Mouse (Mus musculus): Measurements from ENCODE around the gene Nemp2. TPM values are rescaled to one million over a fixed set of nuclear protein-coding genes. Genes with fewer than 3 reads are reported as not detected.

Nemp2 gene
- polyA plus RNA-seq, 1 experiment from 2014 or later, result 7.4 TPM

DNA sequence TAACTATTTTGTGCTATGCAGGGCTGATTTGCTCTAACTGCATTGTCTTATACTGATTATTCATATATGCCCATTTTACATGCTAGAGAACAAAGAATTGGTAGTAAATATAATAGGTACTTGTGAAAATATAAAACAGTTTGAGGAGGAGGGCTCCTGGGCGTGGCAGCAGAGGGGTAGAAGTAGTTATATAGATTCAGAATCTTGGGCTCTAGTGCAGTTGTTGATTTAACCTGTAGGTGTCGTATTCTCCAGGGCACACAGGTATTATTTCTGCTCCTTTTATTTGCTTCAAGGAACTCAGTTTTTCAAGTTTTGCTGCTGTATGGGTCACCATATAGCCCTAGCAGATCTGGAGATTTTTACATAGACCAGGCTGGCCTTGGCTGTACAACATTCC lies 1.1 kb downstream of the Nemp2 start:
- ATAC-seq (ENCODE audit: insufficient read depth, low FRiP score, low read depth), result no peak
- 47% methylated on average over 2 of the region's 2 CpGs for WGBS
- peak overlapping the region; percentile 75 for H3K4me3 ChIP-seq (replicated peaks)

GRCm38 (mm10) chr1:52634251-52634650 lies 3.7 kb downstream of the Nemp2 start:
- H3K27ac ChIP-seq, result no peak overlapping the region
- 0 out of 2 replicates have a peak, but pooled peaks cover 4% of the 10 kb centered on the region for H3K4me1 ChIP-seq
- no peaks in the 10 kb centered on the region for H3K27me3 ChIP-seq (replicated peaks)
- no peak overlapping the region for H3K4me2 ChIP-seq
- no peak overlapping the region for H3K4me3 ChIP-seq (replicated peaks)
- no peak overlapping the region for H3K9ac ChIP-seq
- WGBS, result 82% methylated on average over 6 of the region's 6 CpGs
- H3K36me3 ChIP-seq, result 0 out of 2 replicates have a peak, but pooled peaks cover 5% of the 10 kb centered on the region
- no peaks in the 10 kb centered on the region for H3K9me3 ChIP-seq
- no peak for ATAC-seq (ENCODE audit: insufficient read depth, low FRiP score, low read depth)

More for the DNA sequence above, 1.1 kb downstream of the Nemp2 start:
- Histone ChIP-seq H3K27ac (no peak overlapping the region), H3K9me3 (no peaks in the 10 kb centered on the region), H3K4me2 (peak overlapping the region; percentile 50), H3K4me1 (0 out of 2 replicates have a peak, but pooled peaks cover 4% of the 10 kb centered on the region), H3K36me3 (0 out of 2 replicates have a peak, but pooled peaks cover 5% of the 10 kb centered on the region), H3K9ac (no peak overlapping the region), H3K27me3 (replicated peaks) (no peaks in the 10 kb centered on the region)

GRCm38 (mm10) chr1:52635932-52636331 lies 5.4 kb downstream of the Nemp2 start:
- 93% methylated on average over 3 of the region's 3 CpGs for WGBS
- 0 out of 2 replicates have a peak, but pooled peaks cover 4% of the 10 kb centered on the region for H3K4me1 ChIP-seq
- no peak overlapping the region for H3K9ac ChIP-seq
- no peak for ATAC-seq (ENCODE audit: insufficient read depth, low FRiP score, low read depth)
- no peaks in the 10 kb centered on the region for H3K27me3 ChIP-seq (replicated peaks)
- H3K27ac ChIP-seq, result no peak overlapping the region
- H3K36me3 ChIP-seq, result 0 out of 2 replicates have a peak, but pooled peaks cover 5% of the 10 kb centered on the region
- no peaks in the 10 kb centered on the region for H3K9me3 ChIP-seq
- H3K4me3 ChIP-seq (replicated peaks), result no peak overlapping the region
- no peak overlapping the region for H3K4me2 ChIP-seq

DNA sequence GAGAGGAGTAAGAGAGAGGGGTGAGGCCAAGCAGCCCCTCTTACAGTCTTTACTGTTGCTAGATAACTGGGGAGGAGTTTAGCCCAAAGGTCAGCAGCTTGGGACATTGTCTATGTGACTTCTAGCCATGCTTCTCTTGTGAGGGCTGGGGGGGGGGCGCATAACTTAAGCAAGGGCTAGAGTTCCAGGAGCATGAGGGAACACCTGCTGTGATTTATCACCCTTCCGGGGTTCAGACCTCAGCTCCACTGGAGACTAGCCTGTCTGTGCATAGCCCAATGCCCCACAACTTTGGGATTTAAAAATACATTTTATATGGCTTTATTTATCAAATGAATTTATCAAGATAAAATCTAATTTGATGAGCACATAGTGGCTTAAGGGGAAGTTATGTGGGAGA lies 7.6 kb downstream of the Nemp2 start:
- Histone ChIP-seq H3K9me3 (no peaks in the 10 kb centered on the region), H3K36me3 (0 out of 2 replicates have a peak, but pooled peaks cover 5% of the 10 kb centered on the region), H3K9ac (no peak overlapping the region), H3K27me3 (replicated peaks) (no peaks in the 10 kb centered on the region), H3K4me1 (no peaks in the 10 kb centered on the region), H3K4me2 (no peak overlapping the region), H3K27ac (no peak overlapping the region), H3K4me3 (replicated peaks) (no peak overlapping the region)
- ATAC-seq (ENCODE audit: insufficient read depth, low FRiP score, low read depth), result no peak
- WGBS, result 81% methylated on average over 2 of the region's 2 CpGs

DNA sequence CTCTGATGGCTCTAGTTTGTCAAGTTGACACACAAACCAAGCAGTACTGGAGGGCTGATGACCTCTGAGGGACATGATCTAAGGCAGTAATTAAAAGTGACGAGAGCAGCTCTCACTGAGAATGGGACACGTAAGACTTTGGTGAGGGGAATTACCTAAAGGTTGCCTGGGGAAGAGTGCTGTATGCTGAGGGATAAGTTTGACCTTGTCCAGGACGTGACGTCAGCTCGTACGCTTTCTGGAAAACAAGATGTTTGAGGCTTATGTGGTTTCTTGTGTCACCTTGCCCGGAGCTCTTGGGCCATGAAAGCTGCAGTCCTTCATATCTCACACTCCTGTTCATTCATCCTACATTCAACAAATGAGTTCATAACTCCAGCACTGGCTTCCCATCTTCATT lies 8.6 kb downstream of the Nemp2 start:
- Histone ChIP-seq H3K4me3 (replicated peaks) (no peak overlapping the region), H3K27ac (no peak overlapping the region), H3K9ac (no peak overlapping the region), H3K27me3 (replicated peaks) (no peaks in the 10 kb centered on the region), H3K9me3 (no peaks in the 10 kb centered on the region), H3K36me3 (0 out of 2 replicates have a peak, but pooled peaks cover 5% of the 10 kb centered on the region), H3K4me1 (no peaks in the 10 kb centered on the region), H3K4me2 (no peak overlapping the region)
- WGBS, result 87% methylated on average over 7 of the region's 7 CpGs
- ATAC-seq (ENCODE audit: insufficient read depth, low FRiP score, low read depth), result no peak

DNA sequence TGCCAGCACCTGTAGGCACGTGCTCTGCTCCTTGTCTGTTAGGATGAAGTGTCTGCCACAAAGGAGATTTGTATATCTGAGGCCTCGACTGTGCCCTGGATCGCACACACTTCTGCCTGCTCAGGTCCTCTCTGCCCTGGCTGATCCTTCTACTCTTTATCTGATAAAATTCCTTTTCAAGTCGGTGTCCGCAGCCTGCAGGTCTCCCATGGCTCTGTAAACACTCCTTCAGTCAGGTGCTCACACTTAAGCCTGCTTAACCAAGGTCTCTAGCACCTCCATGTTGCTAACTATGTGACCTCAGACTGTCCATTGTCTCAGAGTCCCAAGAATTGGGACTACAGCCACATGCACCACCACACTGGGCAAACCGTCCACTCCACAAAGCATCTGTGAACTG lies 9.8 kb downstream of the Nemp2 start:
- Histone ChIP-seq H3K36me3 (0 out of 2 replicates have a peak, but pooled peaks cover under 1% of the 10 kb centered on the region), H3K4me3 (replicated peaks) (no peak overlapping the region), H3K27me3 (replicated peaks) (no peaks in the 10 kb centered on the region), H3K4me2 (no peak overlapping the region), H3K27ac (no peak overlapping the region), H3K4me1 (no peaks in the 10 kb centered on the region), H3K9ac (no peak overlapping the region), H3K9me3 (no peaks in the 10 kb centered on the region)
- no peak for ATAC-seq (ENCODE audit: insufficient read depth, low FRiP score, low read depth)
- WGBS, result 64% methylated on average over 6 of the region's 6 CpGs

GRCm38 (mm10) chr1:52640736-52641135 lies 10.2 kb downstream of the Nemp2 start:
- WGBS, result 77% methylated on average over 4 of the region's 4 CpGs
- no peak for ATAC-seq (ENCODE audit: insufficient read depth, low FRiP score, low read depth)
- no peak overlapping the region for H3K9ac ChIP-seq
- H3K4me3 ChIP-seq (replicated peaks), result no peak overlapping the region
- no peaks in the 10 kb centered on the region for H3K9me3 ChIP-seq
- no peaks in the 10 kb centered on the region for H3K27me3 ChIP-seq (replicated peaks)
- no peaks in the 10 kb centered on the region for H3K36me3 ChIP-seq
- no peaks in the 10 kb centered on the region for H3K4me1 ChIP-seq
- no peak overlapping the region for H3K27ac ChIP-seq
- no peak overlapping the region for H3K4me2 ChIP-seq

GRCm38 (mm10) chr1:52648153-52649027 lies 17.9 kb downstream of the Nemp2 start:
- Histone ChIP-seq H3K9ac (no peak overlapping the region), H3K36me3 (0 out of 2 replicates have a peak, but pooled peaks cover 7% of the 10 kb centered on the region), H3K4me2 (no peak overlapping the region), H3K9me3 (no peaks in the 10 kb centered on the region), H3K4me1 (no peaks in the 10 kb centered on the region), H3K4me3 (replicated peaks) (no peak overlapping the region), H3K27ac (no peak overlapping the region), H3K27me3 (replicated peaks) (no peaks in the 10 kb centered on the region)
- 79% methylated on average over 11 of the region's 11 CpGs for WGBS
- ATAC-seq (ENCODE audit: insufficient read depth, low FRiP score, low read depth), result no peak

DNA sequence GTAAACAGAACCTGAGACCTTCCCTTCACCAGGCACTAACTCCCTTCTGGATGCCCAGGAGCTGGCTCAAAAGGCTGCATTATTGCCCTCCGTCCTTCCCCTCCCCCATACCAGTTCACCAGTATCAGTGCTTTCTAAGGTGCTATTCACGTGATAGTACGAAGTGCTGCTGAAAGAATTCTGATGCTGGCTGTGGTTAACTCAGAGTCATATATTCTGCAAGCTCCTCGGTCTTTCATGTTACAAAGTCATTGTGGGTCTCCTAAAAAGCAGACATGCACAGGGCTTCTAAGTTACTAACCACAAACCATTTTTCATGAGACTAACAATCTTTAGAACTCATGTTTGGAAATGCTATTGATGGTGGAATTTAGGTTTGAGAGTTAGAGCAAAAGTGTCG lies 19.6 kb downstream of the Nemp2 start:
- Histone ChIP-seq H3K36me3 (0 out of 2 replicates have a peak, but pooled peaks cover 7% of the 10 kb centered on the region), H3K27ac (no peak overlapping the region), H3K9ac (no peak overlapping the region), H3K27me3 (replicated peaks) (no peaks in the 10 kb centered on the region), H3K4me3 (replicated peaks) (no peak overlapping the region), H3K4me1 (no peaks in the 10 kb centered on the region), H3K9me3 (no peaks in the 10 kb centered on the region), H3K4me2 (no peak overlapping the region)
- no peak for ATAC-seq (ENCODE audit: insufficient read depth, low FRiP score, low read depth)
- 87% methylated on average over 5 of the region's 5 CpGs for WGBS

GRCm38 (mm10) chr1:52652601-52653253 lies 22.2 kb downstream of the Nemp2 start:
- H3K9ac ChIP-seq, result no peak overlapping the region
- no peaks in the 10 kb centered on the region for H3K4me1 ChIP-seq
- no peaks in the 10 kb centered on the region for H3K36me3 ChIP-seq
- no peak for ATAC-seq (ENCODE audit: insufficient read depth, low FRiP score, low read depth)
- no peak overlapping the region for H3K27ac ChIP-seq
- 68% methylated on average over 3 of the region's 3 CpGs for WGBS
- no peak overlapping the region for H3K4me2 ChIP-seq
- H3K27me3 ChIP-seq (replicated peaks), result no peaks in the 10 kb centered on the region
- no peak overlapping the region for H3K4me3 ChIP-seq (replicated peaks)
- no peaks in the 10 kb centered on the region for H3K9me3 ChIP-seq

DNA sequence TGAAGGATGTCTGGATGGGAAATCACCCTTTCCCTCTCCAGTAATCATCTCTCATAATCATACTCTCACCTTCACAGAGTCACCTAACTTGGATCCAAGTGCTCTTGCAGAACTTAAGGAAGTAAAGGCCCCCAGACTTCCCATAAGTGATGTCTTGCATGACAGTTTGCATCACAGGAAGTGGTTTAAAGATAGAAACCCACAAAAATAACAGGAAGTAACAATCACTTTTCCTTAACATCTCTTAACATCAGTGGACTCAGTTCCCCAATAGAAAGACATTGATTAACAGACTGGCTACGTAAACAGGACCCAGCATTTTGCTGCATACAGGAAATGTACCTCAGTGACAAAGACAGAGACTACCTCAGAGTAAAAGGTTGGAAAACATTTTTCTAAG lies 22.9 kb downstream of the Nemp2 start:
- 81% methylated on average over 1 of the region's 1 CpGs for WGBS
- Histone ChIP-seq H3K4me3 (replicated peaks) (no peak overlapping the region), H3K27ac (no peak overlapping the region), H3K27me3 (replicated peaks) (no peaks in the 10 kb centered on the region), H3K36me3 (no peaks in the 10 kb centered on the region), H3K9ac (no peak overlapping the region), H3K9me3 (no peaks in the 10 kb centered on the region), H3K4me2 (no peak overlapping the region), H3K4me1 (no peaks in the 10 kb centered on the region)
- ATAC-seq (ENCODE audit: insufficient read depth, low FRiP score, low read depth), result no peak

DNA sequence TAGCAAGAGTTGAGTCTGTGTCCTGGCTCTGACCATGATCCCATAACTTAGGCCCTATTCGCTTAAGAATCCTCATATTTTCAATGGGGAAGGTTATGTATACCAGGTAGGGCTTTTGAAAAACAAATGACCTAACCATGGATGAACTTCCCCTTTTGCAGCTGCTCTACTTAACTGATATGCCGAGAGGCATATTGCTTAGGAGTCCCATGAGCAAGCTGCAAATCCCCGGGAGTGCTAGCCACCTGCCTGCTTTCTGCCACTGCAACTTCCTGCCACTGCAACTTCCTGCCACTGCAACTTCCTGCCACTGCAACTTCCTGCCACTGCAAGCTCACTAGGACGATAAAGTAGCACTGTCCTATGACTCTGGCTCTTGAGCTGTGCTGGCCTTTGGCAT lies 24.6 kb downstream of the Nemp2 start:
- Histone ChIP-seq H3K4me2 (no peak overlapping the region), H3K27me3 (replicated peaks) (no peaks in the 10 kb centered on the region), H3K4me1 (no peaks in the 10 kb centered on the region), H3K27ac (no peak overlapping the region), H3K4me3 (replicated peaks) (no peak overlapping the region), H3K9ac (no peak overlapping the region), H3K36me3 (no peaks in the 10 kb centered on the region), H3K9me3 (no peaks in the 10 kb centered on the region)
- 76% methylated on average over 4 of the region's 4 CpGs for WGBS
- ATAC-seq (ENCODE audit: insufficient read depth, low FRiP score, low read depth), result no peak

Measured in stomach, embryonic 15.5 days (tissue).